Mouse (Mus musculus) C2C12 (cell line): ENCODE measurements around the gene Traip. TPM values are rescaled to one million over a fixed set of nuclear protein-coding genes. Genes with fewer than 3 reads are reported as not detected.

Experiments used
- H3K27me3 ChIP-seq: one replicate; pipeline ENCODE4 v1.6.1; 2011; ENCODE audit not compliant: control insufficient read depth, insufficient read depth, insufficient read length
- H3K36me3 ChIP-seq: one replicate; pipeline ENCODE4 v1.6.1; 2011; ENCODE audit not compliant: control insufficient read depth, insufficient read depth
- H3K4me3 ChIP-seq: one replicate; pipeline ENCODE4 v1.5.1; 2011; ENCODE audit warnings: mild to moderate bottlenecking, control low read depth; ENCODE audit not compliant: poor library complexity, insufficient read depth, severe bottlenecking
- H3K79me2 ChIP-seq: one replicate; pipeline ENCODE4 v1.6.1; 2011; ENCODE audit not compliant: control insufficient read depth, insufficient read depth
- H3K79me3 ChIP-seq: one replicate; pipeline ENCODE4 v1.6.1; 2011; ENCODE audit warnings: low read depth, control low read depth
- H3ac ChIP-seq: one replicate; pipeline ENCODE3; 2011; ENCODE audit warnings: low read depth; ENCODE audit not compliant: control insufficient read depth, insufficient read length
- CEBPB ChIP-seq: IDR thresholded peaks from one replicate; pipeline ENCODE4 v1.6.1; 2011; ENCODE audit warnings: low read depth, mild to moderate bottlenecking, control low read depth, moderate library complexity
- CTCF ChIP-seq: IDR thresholded peaks from one replicate; pipeline ENCODE4 v1.5.1; 2011; ENCODE audit not compliant: control insufficient read depth, insufficient read depth, insufficient read length
- FOSL1 ChIP-seq: IDR thresholded peaks from one replicate; pipeline ENCODE4 v1.8.0; 2011; ENCODE audit warnings: mild to moderate bottlenecking, low read length; ENCODE audit not compliant: poor library complexity, insufficient read depth, severe bottlenecking
- MAX ChIP-seq: IDR thresholded peaks from one replicate; pipeline ENCODE4 v1.6.1; 2011; ENCODE audit warnings: mild to moderate bottlenecking, control low read depth
- MYOD1 ChIP-seq: IDR thresholded peaks from one replicate; pipeline ENCODE4 v1.6.1; 2011; ENCODE audit warnings: low read depth; ENCODE audit not compliant: control insufficient read depth, insufficient read length
- MYOG ChIP-seq: IDR thresholded peaks from one replicate; pipeline ENCODE4 v1.6.1; 2011; ENCODE audit not compliant: control insufficient read depth, insufficient read length; ENCODE audit errors: extremely low read depth
- USF1 ChIP-seq: IDR thresholded peaks from one replicate; pipeline ENCODE4 v1.6.1; 2011; ENCODE audit warnings: low read depth, mild to moderate bottlenecking, control low read depth, moderate library complexity
- polyA plus RNA-seq: library from polyadenylated mRNA; unstranded; fragments of >200 nt; fragmentation: generic; extraction: Trizol; gene quantifications from one replicate; pipeline ENCODE4 v1.2.1, GENCODE M21; 2012; ENCODE audit warnings: missing spikeins

Gene Traip
- polyA plus RNA-seq, 1 experiment: 18.5 TPM

GRCm38 (mm10) chr9:107906967-107907800, 42.8 kb upstream of the Traip start:
- no peak for TF ChIP-seq MYOD1
- no peak for TF ChIP-seq CEBPB
- TF ChIP-seq FOSL1: no peak
- TF ChIP-seq USF1: no peak
- TF ChIP-seq MYOG: no peak
- TF ChIP-seq MAX: no peak
- TF ChIP-seq CTCF: no peak
- no peaks in the 10 kb centered on the region for H3K27me3 ChIP-seq
- no peaks in the 10 kb centered on the region for H3K36me3 ChIP-seq
- no peaks in the 10 kb centered on the region for H3K79me2 ChIP-seq
- H3K4me3 ChIP-seq: no peak overlapping the region
- H3ac ChIP-seq: no peak overlapping the region
- no peaks in the 10 kb centered on the region for H3K79me3 ChIP-seq

DNA sequence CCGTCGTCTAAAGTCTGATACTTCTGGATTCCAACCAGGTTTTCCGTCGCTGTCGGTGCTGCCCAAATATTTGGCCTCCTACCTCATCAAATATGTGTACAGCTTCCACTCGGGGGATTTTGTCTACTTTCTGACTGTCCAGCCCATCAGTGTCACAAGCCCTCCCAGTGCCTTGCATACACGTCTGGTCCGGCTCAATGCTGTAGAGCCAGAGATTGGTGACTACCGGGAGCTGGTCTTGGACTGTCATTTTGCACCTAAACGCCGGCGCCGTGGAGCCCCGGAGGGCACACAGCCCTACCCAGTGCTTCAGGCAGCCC, 42.2 kb upstream of the Traip start:
- peaks cover 3% of the 10 kb centered on the region for H3K27me3 ChIP-seq
- no peaks in the 10 kb centered on the region for H3K36me3 ChIP-seq
- H3K4me3 ChIP-seq: no peak overlapping the region
- H3ac ChIP-seq: no peak overlapping the region
- H3K79me3 ChIP-seq: no peaks in the 10 kb centered on the region
- no peaks in the 10 kb centered on the region for H3K79me2 ChIP-seq
- TF ChIP-seq MYOG (no peak), CTCF (no peak), MAX (no peak), MYOD1 (no peak), FOSL1 (no peak), CEBPB (no peak), USF1 (no peak)

DNA sequence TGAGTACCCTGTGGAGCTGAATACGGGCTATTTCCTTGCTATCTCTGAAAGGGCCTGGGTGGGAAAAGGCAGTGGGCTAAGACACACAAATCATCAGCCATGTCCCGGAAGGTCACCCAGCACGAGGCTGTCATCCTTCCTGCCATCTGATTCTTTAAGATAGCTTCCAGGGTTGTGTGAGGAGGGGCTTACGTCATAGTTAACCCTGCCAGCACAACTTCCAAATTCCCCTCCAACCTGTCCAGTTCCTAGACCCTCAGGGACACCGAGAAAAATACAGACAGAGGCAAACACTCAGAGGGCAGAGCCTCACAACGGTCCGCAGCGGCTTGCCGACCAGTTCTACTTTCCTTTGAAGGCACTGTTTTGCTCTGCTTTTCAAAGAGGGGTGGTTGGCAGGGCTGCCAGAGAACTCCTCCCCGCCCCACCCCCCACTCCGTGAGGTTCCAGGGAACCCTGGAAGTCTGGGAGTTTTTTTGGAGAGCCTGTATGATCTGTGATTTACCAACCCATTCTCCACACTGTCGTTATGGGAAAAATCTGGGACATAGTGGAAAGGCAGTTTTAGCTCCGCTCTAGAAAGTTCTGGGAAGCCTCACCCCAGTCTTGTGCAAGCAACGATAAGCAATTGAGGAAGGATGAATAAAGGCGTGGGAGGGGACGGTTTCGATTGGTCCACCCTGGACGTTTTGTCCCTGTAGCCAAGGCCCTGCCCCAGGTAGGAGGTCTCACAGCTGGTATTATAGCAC, 41.4 kb upstream of the Traip start:
- Histone ChIP-seq H3ac (no peak overlapping the region), H3K4me3 (no peak overlapping the region), H3K27me3 (peaks cover 6% of the 10 kb centered on the region), H3K79me3 (no peaks in the 10 kb centered on the region), H3K36me3 (no peaks in the 10 kb centered on the region), H3K79me2 (no peaks in the 10 kb centered on the region)
- TF ChIP-seq CEBPB: no peak
- TF ChIP-seq FOSL1: no peak
- TF ChIP-seq CTCF: no peak
- no peak for TF ChIP-seq MAX
- TF ChIP-seq MYOD1: no peak
- TF ChIP-seq USF1: no peak
- no peak for TF ChIP-seq MYOG

DNA sequence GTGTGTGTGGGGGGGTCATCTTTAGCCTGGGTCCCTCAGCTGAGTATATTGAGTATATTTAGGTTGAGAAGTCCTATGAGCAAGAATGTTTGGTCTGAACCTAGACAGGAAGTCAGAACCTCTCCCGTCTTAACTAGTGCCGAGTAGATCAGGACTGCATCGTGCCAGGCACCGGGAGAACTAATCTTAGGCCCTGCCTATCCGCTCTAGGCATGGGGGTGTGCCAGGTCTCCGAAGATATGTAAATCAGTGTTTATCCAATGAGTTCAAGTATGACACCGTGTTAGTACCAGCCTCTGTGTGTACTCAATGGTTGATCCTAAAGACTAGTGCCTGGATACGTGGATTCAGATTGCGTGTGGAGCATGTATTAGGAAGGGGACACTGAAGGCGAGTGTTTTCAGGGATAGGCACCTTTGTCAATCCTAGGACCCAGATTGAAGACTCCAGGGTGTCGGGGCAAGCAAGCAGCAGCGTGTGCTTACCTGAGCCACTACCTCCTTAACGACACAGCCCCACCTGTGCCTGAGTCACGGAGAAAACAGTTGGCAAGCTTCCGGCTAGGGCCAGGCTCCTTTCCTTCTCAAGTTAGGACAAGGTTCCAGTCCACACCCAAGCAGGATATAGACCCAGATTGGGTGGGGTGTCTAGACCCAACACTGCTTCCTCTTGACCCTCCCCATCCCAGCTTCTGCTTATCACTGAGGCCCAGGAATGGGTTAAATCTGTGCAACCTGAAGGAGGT, 39.7 kb upstream of the Traip start:
- H3K27me3 ChIP-seq: peaks cover 12% of the 10 kb centered on the region
- no peak overlapping the region for H3ac ChIP-seq

GRCm38 (mm10) chr9:107914764-107915420, 35.0 kb upstream of the Traip start:
- Histone ChIP-seq H3ac (no peak overlapping the region), H3K4me3 (no peak overlapping the region), H3K27me3 (peaks cover 16% of the 10 kb centered on the region), H3K79me2 (no peaks in the 10 kb centered on the region), H3K79me3 (no peaks in the 10 kb centered on the region), H3K36me3 (no peaks in the 10 kb centered on the region)
- TF ChIP-seq MYOG: no peak
- TF ChIP-seq MYOD1: no peak
- TF ChIP-seq MAX: no peak
- no peak for TF ChIP-seq USF1
- no peak for TF ChIP-seq FOSL1
- no peak for TF ChIP-seq CTCF
- TF ChIP-seq CEBPB: no peak

More for the DNA sequence above, 39.7 kb upstream of the Traip start:
- Histone ChIP-seq H3K4me3 (no peak overlapping the region), H3K79me2 (no peaks in the 10 kb centered on the region), H3K36me3 (no peaks in the 10 kb centered on the region), H3K79me3 (no peaks in the 10 kb centered on the region)
- TF ChIP-seq MYOD1: no peak
- TF ChIP-seq FOSL1: no peak
- no peak for TF ChIP-seq MYOG
- TF ChIP-seq USF1: no peak
- TF ChIP-seq CEBPB: no peak
- TF ChIP-seq MAX: no peak
- no peak for TF ChIP-seq CTCF
